Mouse (Mus musculus) central nervous system, embryonic 14 days (tissue): ENCODE measurements around the gene Map3k7cl. TPM values are rescaled to one million over a fixed set of nuclear protein-coding genes. Genes with fewer than 3 reads are reported as not detected.

Experiments used
- polyA plus RNA-seq: library from polyadenylated mRNA; depleted of rRNA; stranded (reverse); fragments of >200 nt; gene quantifications from 2 replicates; pipeline ENCODE4 v1.2.3, GENCODE M21; 2012; rRNA removed

Gene Map3k7cl
- 0.42 and 1.3 TPM in 2 replicates for polyA plus RNA-seq

DNA sequence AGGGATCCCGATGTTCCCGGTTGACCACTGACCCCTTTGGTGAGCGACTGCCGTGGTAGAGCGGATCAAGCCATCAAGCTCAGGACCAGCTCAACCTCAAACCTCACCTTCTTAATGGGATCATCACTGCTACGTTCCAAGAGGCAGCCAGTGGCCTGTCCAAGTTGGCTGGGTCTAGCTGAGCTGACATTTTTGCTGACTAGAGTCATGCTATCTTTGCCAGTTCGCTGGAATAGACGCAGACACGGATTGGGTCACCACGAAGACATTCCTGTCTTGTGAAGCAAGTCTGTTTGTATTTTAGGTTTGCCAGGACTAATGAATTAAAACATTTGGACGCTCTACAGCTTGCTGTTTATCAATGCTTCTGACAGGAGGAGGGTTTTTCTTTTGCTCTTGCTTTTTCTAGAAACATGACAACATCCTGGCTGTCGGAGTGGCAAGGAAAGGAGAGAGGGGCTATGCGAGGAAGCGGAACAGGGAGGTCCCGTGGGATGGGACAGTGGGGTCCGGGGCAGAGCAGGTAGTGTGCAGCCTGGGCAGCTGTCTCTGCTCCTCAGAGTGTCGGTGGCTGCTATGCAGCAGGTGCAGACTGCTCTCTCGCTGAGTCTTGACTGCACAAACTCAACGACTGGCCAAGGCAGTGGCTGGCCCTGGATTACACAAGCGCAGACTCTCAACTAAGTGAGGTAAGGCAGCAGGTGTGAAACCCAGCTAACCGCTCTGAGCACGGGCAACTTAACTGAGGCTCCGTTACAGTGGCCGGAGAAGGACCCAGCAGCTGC lies at the start of gene Map3k7cl:
Map3k7cl (plus strand) TSS at position 424 of the 785 bp plus-strand sequence.

Other genes with a start within 250 kb of the Map3k7cl start
- gene N6amt1, start 199.1 kb upstream of the Map3k7cl start, polyA plus RNA-seq: 17.2 and 19.7 TPM in 2 replicates
- gene Ltn1, start 120.7 kb upstream of the Map3k7cl start, polyA plus RNA-seq: 15.2 and 16.7 TPM in 2 replicates
- gene Rwdd2b, start 112.8 kb upstream of the Map3k7cl start, polyA plus RNA-seq: 9.0 and 9.1 TPM in 2 replicates
- 57.5 and 58.9 TPM in 2 replicates for gene Usp16, start 98.6 kb upstream of the Map3k7cl start, polyA plus RNA-seq
- gene Cct8, start 57.5 kb upstream of the Map3k7cl start, polyA plus RNA-seq: 216 and 220 TPM in 2 replicates
- 23.4 and 24.7 TPM in 2 replicates for gene Bach1, start 145.6 kb downstream of the Map3k7cl start, polyA plus RNA-seq